Mouse (Mus musculus) limb, embryonic 11.5 days (tissue): ENCODE results near the gene A2ml1. TPM values are rescaled to one million over a fixed set of nuclear protein-coding genes. Genes with fewer than 3 reads are reported as not detected.

Experiments
- ATAC-seq: fragments of 200-750 bp; cut with Nextera tagmentation; 2 replicates; pipeline ENCODE4 v1.8.0; 2017; ENCODE audit warnings: low read depth; ENCODE audit not compliant: insufficient number of reproducible peaks, low FRiP score, low TSS enrichment
- DNase-seq: peaks from one replicate; pipeline ENCODE4 v3.0.0-alpha.2; 2015; ENCODE audit warnings: low spot score
- H3K27ac ChIP-seq: fragments of 300-500 bp; sonication (generic); replicated peaks from 2 replicates; pipeline ENCODE4 v1.5.1; 2014; ENCODE audit warnings: low read depth, mild to moderate bottlenecking, low read length
- H3K27me3 ChIP-seq: fragments of 300-500 bp; sonication (generic); 2 replicates; pipeline ENCODE4 v1.6.1; 2014; ENCODE audit warnings: mild to moderate bottlenecking, low read length, mixed read lengths; ENCODE audit not compliant: control insufficient read depth, insufficient read depth
- H3K36me3 ChIP-seq: fragments of 300-500 bp; sonication (generic); 2 replicates; pipeline ENCODE4 v1.6.1; 2014; ENCODE audit warnings: mild to moderate bottlenecking, low read length, moderate library complexity, mixed read lengths; ENCODE audit not compliant: control insufficient read depth, insufficient read depth
- H3K4me1 ChIP-seq: fragments of 300-500 bp; sonication (generic); 2 replicates; pipeline ENCODE4 v1.6.1; 2014; ENCODE audit warnings: low read length, mixed read lengths; ENCODE audit not compliant: control insufficient read depth, insufficient read depth
- H3K4me2 ChIP-seq: fragments of 300-500 bp; sonication (generic); 2 replicates; pipeline ENCODE4 v1.6.1; 2014; ENCODE audit warnings: low read depth, mild to moderate bottlenecking, moderate library complexity; ENCODE audit not compliant: severe bottlenecking
- H3K4me3 ChIP-seq: fragments of 300-500 bp; sonication (generic); 2 replicates; pipeline ENCODE4 v1.5.1; 2014; ENCODE audit warnings: low read depth, low read length
- H3K9ac ChIP-seq: fragments of 300-500 bp; sonication (generic); 2 replicates; pipeline ENCODE4 v1.6.1; 2014; ENCODE audit warnings: mild to moderate bottlenecking, low read length
- H3K9me3 ChIP-seq: fragments of 300-500 bp; sonication (generic); 2 replicates; pipeline ENCODE4 v1.6.1; 2016; ENCODE audit warnings: low read length; ENCODE audit not compliant: control insufficient read depth
- WGBS: fragments of 180-500 bp; shearing (Covaris S2); extraction: QIAGEN DNeasy Blood & Tissue Kit; methylation state at CpG from one replicate; pipeline ENCODE4 v1.1.7; 2014; 5-methylcytosine and 5-hydroxymethylcytosine counted together
- polyA plus RNA-seq: library from polyadenylated mRNA; unstranded; fragments of >200 nt; fragmentation: Nextera tagmentation; extraction: Ambion mirVana; gene quantifications from 2 replicates; pipeline ENCODE4 v1.2.1, GENCODE M21; 2014

A2ml1 gene
- polyA plus RNA-seq, 1 experiment from 2014 or later: not detected

DNA sequence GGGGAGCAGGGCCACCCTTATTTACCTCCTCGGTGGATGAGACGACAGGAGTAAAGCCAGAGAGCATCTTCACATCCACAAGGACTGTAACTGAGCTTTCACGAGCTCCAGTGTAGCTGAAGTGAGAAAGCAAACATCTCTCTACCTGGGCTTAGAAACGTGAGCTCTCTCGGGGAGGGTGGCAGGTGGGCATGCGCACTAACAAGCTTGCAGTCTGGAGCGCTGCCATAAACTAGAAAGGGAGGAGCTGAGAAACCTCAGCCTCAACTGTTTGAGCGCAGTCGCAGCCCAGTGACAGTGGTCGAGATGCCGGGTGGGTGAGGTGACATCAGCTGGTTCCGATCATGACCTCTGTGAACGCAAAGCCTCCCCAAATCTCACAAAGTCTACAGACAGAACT lies 38.2 kb downstream of the A2ml1 start:
- H3K27ac ChIP-seq: no peak overlapping the region
- H3K36me3 ChIP-seq: no peaks in the 10 kb centered on the region
- ATAC-seq (no peak), DNase-seq (no peak)
- no peaks in the 10 kb centered on the region for H3K9me3 ChIP-seq
- H3K4me1 ChIP-seq: no peaks in the 10 kb centered on the region
- H3K4me3 ChIP-seq: no peak overlapping the region
- H3K27me3 ChIP-seq: no peaks in the 10 kb centered on the region
- no peak overlapping the region for H3K9ac ChIP-seq
- WGBS: 73% methylated on average over 13 of the region's 13 CpGs
- no peak overlapping the region for H3K4me2 ChIP-seq

DNA sequence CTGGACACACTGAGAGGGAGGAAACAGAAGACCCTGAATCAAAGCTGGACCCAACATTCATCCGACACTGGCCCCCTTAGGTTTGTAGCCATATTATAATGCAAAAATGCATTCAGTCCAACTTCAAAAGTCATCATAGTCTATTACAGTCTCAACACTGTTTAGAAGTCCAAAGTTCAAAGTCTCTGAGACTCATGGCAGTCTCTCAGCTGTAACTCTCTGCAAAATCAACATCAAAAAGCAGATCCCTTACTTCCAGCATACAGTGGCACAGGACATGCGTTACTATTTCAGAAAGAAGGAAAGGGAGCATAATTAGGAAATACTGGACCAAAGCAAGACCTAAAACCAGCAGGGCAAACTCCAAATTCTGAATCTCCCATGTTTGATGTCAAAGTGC lies 46.2 kb downstream of the A2ml1 start:
- 86% methylated on average over 2 of the region's 2 CpGs for WGBS

DNA sequence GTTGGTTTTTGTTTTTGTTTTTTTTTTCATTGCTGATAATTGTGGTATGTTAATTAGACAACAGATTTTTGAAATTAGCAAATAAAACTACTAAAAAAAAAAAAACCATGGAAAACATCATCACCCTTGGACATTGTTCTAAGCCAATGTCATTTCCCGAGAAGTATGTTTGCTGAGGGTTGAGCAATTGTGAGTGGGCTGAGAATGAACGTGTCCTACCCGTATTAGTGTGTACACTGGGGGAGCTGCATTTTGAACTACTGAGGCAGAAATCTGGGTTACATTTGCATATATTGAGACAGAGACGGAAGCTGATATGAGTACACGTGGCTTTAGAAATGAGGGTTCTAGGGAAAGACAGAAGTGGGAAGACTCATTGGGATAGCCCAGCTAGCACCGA lies 48.1 kb downstream of the A2ml1 start:
- no peak for DNase-seq
- no peak for ATAC-seq
- 92% methylated on average over 6 of the region's 6 CpGs for WGBS
- H3K27ac ChIP-seq: no peak overlapping the region
- H3K4me1 ChIP-seq: no peaks in the 10 kb centered on the region
- H3K9me3 ChIP-seq: no peaks in the 10 kb centered on the region
- H3K27me3 ChIP-seq: no peaks in the 10 kb centered on the region
- H3K4me2 ChIP-seq: no peak overlapping the region
- no peak overlapping the region for H3K9ac ChIP-seq
- no peaks in the 10 kb centered on the region for H3K36me3 ChIP-seq
- H3K4me3 ChIP-seq: no peak overlapping the region

More for the DNA sequence above, 46.2 kb downstream of the A2ml1 start:
- H3K4me3 ChIP-seq: no peak overlapping the region
- no peak overlapping the region for H3K4me2 ChIP-seq
- H3K27me3 ChIP-seq: no peaks in the 10 kb centered on the region
- H3K9ac ChIP-seq: no peak overlapping the region
- H3K36me3 ChIP-seq: no peaks in the 10 kb centered on the region
- H3K9me3 ChIP-seq: no peaks in the 10 kb centered on the region
- no peaks in the 10 kb centered on the region for H3K4me1 ChIP-seq
- ATAC-seq (no peak), DNase-seq (no peak)
- no peak overlapping the region for H3K27ac ChIP-seq

- ATAC-seq (no peak), DNase-seq (no peak)
- Histone ChIP-seq H3K27ac (no peak overlapping the region), H3K9ac (no peak overlapping the region), H3K4me3 (no peak overlapping the region), H3K27me3 (no peaks in the 10 kb centered on the region), H3K4me2 (no peak overlapping the region), H3K9me3 (no peaks in the 10 kb centered on the region), H3K36me3 (no peaks in the 10 kb centered on the region), H3K4me1 (no peaks in the 10 kb centered on the region)
- WGBS: 92% methylated on average over 9 of the region's 9 CpGs
Measured at GRCm38 (mm10) chr6:128532701-128533100, 48.7 kb downstream of the A2ml1 start.

DNA sequence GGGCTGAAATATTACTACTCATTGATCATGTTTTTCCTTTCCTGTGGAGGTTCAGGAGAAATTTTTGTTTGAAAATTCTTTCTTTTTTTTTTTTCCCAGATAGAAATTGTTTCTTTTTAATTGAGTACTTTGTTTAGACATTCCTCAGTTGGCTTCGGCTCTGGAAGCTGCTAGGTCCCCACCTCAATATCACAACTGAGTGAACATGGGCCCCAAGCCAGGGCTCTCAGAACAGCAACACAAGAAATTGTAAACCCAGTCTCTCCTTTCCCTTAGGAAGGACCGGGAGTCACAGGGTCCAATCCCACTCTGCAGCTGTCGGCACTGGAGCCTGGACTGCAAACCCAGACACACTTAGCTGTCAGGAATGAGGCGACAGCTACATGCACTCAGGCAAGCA lies 52.9 kb downstream of the A2ml1 start:
- Histone ChIP-seq H3K4me1 (no peaks in the 10 kb centered on the region), H3K27me3 (no peaks in the 10 kb centered on the region), H3K9ac (no peak overlapping the region), H3K9me3 (no peaks in the 10 kb centered on the region), H3K4me3 (no peak overlapping the region), H3K4me2 (no peak overlapping the region), H3K36me3 (no peaks in the 10 kb centered on the region), H3K27ac (no peak overlapping the region)
- no peak for ATAC-seq
- no peak for DNase-seq
- 60% methylated on average over 4 of the region's 4 CpGs for WGBS

GRCm38 (mm10) chr6:128527110-128527509 lies 54.3 kb downstream of the A2ml1 start:
- WGBS: 82% methylated on average over 1 of the region's 1 CpGs
- H3K36me3 ChIP-seq: no peaks in the 10 kb centered on the region

GRCm38 (mm10) chr6:128526601-128527000 lies 54.8 kb downstream of the A2ml1 start, which contains the start of gene Pzp:
Gene Pzp (minus strand): TSS chr6:128526720.
- ATAC-seq (no peak), DNase-seq (no peak)
- H3K27me3 ChIP-seq: no peaks in the 10 kb centered on the region
- H3K4me3 ChIP-seq: no peak within 1 kb of the TSS
- 78% methylated on average over 4 of the region's 4 CpGs for WGBS
- no peak within 1 kb of the TSS for H3K9ac ChIP-seq
- no peaks in the 10 kb centered on the region for H3K9me3 ChIP-seq
- H3K36me3 ChIP-seq: no peaks in the 10 kb centered on the region
- no peak within 1 kb of the TSS for H3K4me2 ChIP-seq
- H3K4me1 ChIP-seq: no peaks in the 10 kb centered on the region
- no peak within 1 kb of the TSS for H3K27ac ChIP-seq

More at GRCm38 (mm10) chr6:128527110-128527509, 54.3 kb downstream of the A2ml1 start:
- H3K27me3 ChIP-seq: no peaks in the 10 kb centered on the region
- H3K4me3 ChIP-seq: no peak overlapping the region
- no peak for ATAC-seq
- no peak for DNase-seq
- no peaks in the 10 kb centered on the region for H3K4me1 ChIP-seq
- no peak overlapping the region for H3K9ac ChIP-seq
- no peak overlapping the region for H3K4me2 ChIP-seq
- no peak overlapping the region for H3K27ac ChIP-seq
- no peaks in the 10 kb centered on the region for H3K9me3 ChIP-seq

- DNase-seq: no peak
- H3K9ac ChIP-seq: no peak overlapping the region
- WGBS: 89% methylated on average over 4 of the region's 4 CpGs
- no peak for ATAC-seq
- H3K4me3 ChIP-seq: no peak overlapping the region
- no peaks in the 10 kb centered on the region for H3K4me1 ChIP-seq
- no peak overlapping the region for H3K27ac ChIP-seq
- no peak overlapping the region for H3K4me2 ChIP-seq
- H3K27me3 ChIP-seq: no peaks in the 10 kb centered on the region
- H3K36me3 ChIP-seq: no peaks in the 10 kb centered on the region
- H3K9me3 ChIP-seq: no peaks in the 10 kb centered on the region
Measured at GRCm38 (mm10) chr6:128525801-128526200, 55.6 kb downstream of the A2ml1 start.

DNA sequence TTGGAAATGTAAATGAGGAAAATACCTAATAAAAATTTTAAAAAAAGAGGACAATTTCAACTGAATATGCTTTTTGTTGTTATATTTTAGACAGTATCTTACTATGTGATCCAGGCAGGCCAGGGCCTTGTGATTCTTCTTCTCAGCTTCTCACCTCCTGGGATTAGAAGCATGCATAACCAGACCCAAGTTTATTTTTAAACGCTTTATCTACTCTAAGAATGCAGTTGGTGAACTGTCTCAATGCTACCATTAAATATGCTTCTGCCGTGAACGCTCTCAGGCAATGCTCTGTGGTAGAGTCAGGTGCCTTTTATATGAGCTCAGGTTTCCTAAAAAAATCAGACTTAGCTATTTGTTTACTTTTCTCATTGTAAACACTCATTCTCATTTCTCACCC lies 58.0 kb downstream of the A2ml1 start:
- ATAC-seq: no peak
- Histone ChIP-seq H3K36me3 (no peaks in the 10 kb centered on the region), H3K4me1 (no peaks in the 10 kb centered on the region), H3K27ac (no peak overlapping the region), H3K9ac (no peak overlapping the region), H3K4me2 (no peak overlapping the region), H3K4me3 (no peak overlapping the region), H3K27me3 (no peaks in the 10 kb centered on the region), H3K9me3 (no peaks in the 10 kb centered on the region)
- 89% methylated on average over 3 of the region's 3 CpGs for WGBS
- no peak for DNase-seq
